Mouse (Mus musculus) mesoderm, embryonic 11.5 days (tissue): ENCODE measurements at regions not wholly inside any gene's neighbourhood (a gene's known extent, or its start where the extent isn't known, plus 50 kb on each side); places are given as distances from the start of the nearest gene placed in this dataset.

ENCODE experiments used
- DNase-seq: peaks from one replicate; pipeline ENCODE4 v3.0.0-alpha.2; 2012; ENCODE audit warnings: low read depth, low spot score

DNA sequence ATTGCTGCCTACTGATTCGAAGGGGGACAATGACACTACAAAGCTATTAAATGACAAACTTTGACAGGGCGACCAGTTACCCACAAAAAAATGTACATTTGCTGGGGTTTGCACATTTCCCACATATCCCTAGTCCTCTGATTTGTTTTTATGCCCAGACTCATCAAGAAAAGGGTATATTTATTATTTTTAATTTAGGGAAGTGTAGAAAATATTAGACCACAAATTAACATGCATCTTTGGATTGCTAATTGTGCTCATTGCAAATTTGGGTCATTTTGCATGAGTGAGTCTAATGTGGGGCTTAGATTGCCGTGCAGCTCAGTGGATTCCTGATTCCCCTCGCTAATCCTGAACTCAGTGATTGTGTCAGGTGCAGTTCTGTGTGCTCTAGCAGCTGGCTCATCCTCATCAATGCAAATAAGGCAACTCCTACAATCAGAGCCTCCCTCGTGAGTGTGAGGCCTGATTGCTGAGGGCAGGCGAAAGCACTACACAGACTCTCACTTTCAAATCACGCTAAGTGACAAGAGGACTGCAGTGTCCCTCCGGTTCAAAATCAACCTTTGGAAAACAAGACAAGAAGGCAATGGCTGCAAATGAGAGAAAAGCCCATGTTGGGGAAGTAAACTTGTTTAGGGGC, 156.7 kb upstream of the Tmem161b start:
- no peak for DNase-seq

DNA sequence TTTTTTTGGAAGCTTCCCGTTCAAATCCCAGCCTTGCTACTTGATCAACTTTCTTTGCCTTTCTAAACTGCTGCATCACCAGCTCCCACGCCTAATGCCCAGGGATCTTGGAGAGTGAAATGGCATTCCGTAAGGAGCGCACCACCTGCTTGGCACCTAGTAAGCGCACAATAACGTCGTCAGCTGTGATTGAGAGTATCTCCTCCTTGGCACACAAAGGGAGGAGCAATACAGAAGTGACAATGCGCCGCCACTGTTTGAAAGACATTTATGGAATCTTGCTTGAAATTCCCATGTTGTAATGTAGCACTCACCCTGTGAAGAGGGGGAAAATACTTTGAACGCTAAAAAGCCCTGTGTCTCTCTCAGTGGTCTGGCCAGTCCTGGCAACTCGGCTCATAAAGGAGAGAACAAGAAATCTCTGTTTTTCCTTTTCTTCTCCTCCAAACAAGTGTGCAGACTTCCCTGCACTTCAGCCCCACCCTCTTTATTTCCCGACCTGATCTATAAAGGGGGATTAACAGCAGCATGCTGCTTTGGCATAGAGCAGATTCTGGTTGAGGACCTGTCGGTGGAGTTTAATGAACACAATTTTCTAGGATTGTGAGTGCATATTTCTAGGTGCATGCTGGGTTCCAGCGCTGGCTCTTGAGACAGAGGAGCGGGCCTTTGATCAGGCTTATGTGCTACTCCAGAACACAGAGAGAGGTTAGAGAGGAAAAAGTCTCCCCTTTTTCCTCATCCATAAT, 155.7 kb upstream of the Tmem161b start:
- no peak for DNase-seq

DNA sequence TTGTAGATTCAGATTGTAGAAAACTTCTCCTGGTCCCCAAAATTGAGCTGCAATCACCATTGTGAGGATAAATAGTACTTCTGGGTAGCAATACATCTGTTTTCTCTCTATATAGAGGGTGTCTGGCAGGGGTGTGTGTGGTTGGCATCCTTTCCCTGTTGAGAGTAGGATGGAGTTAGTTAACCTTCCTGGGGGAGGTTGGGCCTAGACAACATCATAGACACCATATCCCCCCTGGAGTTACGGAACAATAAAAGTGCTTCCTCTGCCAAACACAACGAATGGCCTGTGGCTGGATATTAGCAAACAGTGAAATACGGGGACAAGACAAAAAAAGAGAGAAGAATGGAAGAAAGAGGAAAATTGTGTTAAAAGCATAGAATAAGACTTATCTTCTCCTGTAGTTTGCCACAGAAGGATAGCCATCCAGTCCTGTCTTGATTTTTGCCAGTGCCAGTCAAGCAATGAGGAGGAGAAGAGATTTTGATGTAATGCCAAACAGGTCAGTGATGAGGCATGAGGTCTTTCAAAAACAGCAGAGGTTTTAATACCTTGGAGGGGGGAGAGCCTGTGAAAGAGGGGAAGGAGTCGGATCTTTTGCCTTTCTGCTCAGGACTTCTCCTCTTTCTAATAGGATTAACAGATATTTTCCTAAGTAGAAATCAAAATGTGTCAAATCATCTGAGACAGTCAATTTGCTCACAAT, 155.0 kb upstream of the Tmem161b start:
- DNase-seq = no peak

DNA sequence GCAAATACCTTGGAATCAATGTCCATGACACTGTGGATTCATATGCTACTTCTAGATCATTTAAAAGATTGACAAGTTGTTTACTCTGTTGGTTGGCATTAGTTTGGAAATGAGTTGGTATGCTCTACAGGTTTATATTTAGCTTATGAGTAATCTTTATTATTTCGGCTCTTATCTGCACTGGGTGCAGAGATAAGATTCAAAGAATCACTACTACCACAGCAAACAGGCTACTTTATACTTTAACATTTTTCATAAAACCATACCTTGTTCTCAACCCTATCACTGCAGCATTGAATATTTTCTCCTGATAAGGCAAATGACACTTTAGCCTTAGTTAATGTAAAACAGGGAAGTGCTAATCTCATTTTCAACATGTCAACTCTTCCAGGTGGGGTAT, 153.7 kb upstream of the Tmem161b start:
- no peak for DNase-seq
